10 mouse cellular contexts compared by ENCODE assay signal in genomic region chr2:148441421-148441820, GRCm38 (mm10). TPM values are rescaled to one million over a fixed set of nuclear protein-coding genes. Genes with fewer than 3 reads are reported as not detected.
DNase-seq lines count a peak whose midpoint lies in the region; ATAC-seq and TF ChIP-seq lines count a peak whose summit lies in the region.
"Had no signal": no experiment of that assay in that cellular context is flagged by ENCODE, and none has a peak within 500 bp of the region (broad histone marks: within the 10 kb centered on the region; RNA-seq: fewer than 3 reads in every experiment).

No protein-coding gene starts in this region.

- WGBS in forebrain, embryonic 10.5 days: 86% methylated on average over 10 of the region's 10 CpGs
- 87% methylated on average over 10 of the region's 10 CpGs for WGBS in forebrain, postnatal 0 days
- 79% methylated on average over 10 of the region's 10 CpGs for WGBS in kidney, postnatal 0 days
- 84% methylated on average over 10 of the region's 10 CpGs for WGBS in limb, embryonic 14.5 days

- no peak overlapping the region for H3K27ac ChIP-seq in forebrain, embryonic 10.5 days
- H3K27ac ChIP-seq in forebrain, postnatal 0 days (ENCODE audit: low read depth, low read length): no peak overlapping the region
- H3K27ac ChIP-seq in kidney, postnatal 0 days: peak overlapping the region; percentile 42; the same call in 1 of the 2 replicates
- peak overlapping the region; percentile 47; the same call in 1 of the 2 replicates for H3K27ac ChIP-seq in cortical plate, adult 2 months (ENCODE audit: insufficient read depth, low read length)
- no peak overlapping the region for H3K27ac ChIP-seq in limb, embryonic 14.5 days (replicated peaks; ENCODE audit: low read depth, low read length)

- H3K36me3 ChIP-seq in forebrain, embryonic 10.5 days (replicated peaks): no peaks in the 10 kb centered on the region
- H3K36me3 ChIP-seq in forebrain, postnatal 0 days (ENCODE audit: insufficient read depth): no peaks in the 10 kb centered on the region
- no peaks in the 10 kb centered on the region for H3K36me3 ChIP-seq in kidney, postnatal 0 days (ENCODE audit: insufficient read depth, low read length)
- no peaks in the 10 kb centered on the region for H3K36me3 ChIP-seq in limb, embryonic 14.5 days (ENCODE audit: control insufficient read depth, insufficient read depth, low read length)

- no peaks in the 10 kb centered on the region for H3K9me3 ChIP-seq in forebrain, embryonic 10.5 days
- H3K9me3 ChIP-seq in forebrain, postnatal 0 days (ENCODE audit: low read length): no peaks in the 10 kb centered on the region
- no peaks in the 10 kb centered on the region for H3K9me3 ChIP-seq in kidney, postnatal 0 days (replicated peaks; ENCODE audit: low read length)
- no peaks in the 10 kb centered on the region for H3K9me3 ChIP-seq in limb, embryonic 14.5 days (ENCODE audit: control insufficient read depth, low read length)

- TF ChIP-seq CTCF in forebrain, postnatal 0 days (IDR thresholded peaks at IDR 0.05; ENCODE audit: low read depth): no peak
- TF ChIP-seq CTCF in kidney, postnatal 0 days (IDR thresholded peaks at IDR 0.05; ENCODE audit: low read depth): no peak
- TF ChIP-seq CTCF in cortical plate, adult 2 months (IDR thresholded peaks at IDR 0.05; ENCODE audit: extremely low read depth, insufficient read depth, low read length): no peak

- H3K4me1 ChIP-seq in forebrain, embryonic 10.5 days: peaks cover 10% of the 10 kb centered on the region; the same call in 1 of the 2 replicates
- H3K4me1 ChIP-seq in forebrain, postnatal 0 days (ENCODE audit: insufficient read depth): no peaks in the 10 kb centered on the region
- H3K4me1 ChIP-seq in kidney, postnatal 0 days (replicated peaks; ENCODE audit: insufficient read depth, low read length): 0 out of 2 replicates have a peak, but pooled peaks cover 3% of the 10 kb centered on the region
- H3K4me1 ChIP-seq in cortical plate, adult 2 months (ENCODE audit: control insufficient read depth, insufficient read depth, low read length): no peaks in the 10 kb centered on the region
- no peaks in the 10 kb centered on the region for H3K4me1 ChIP-seq in limb, embryonic 14.5 days (ENCODE audit: control insufficient read depth, insufficient read depth, low read length)

- DNase-seq in forebrain, embryonic 10.5 days (ENCODE audit: extremely low spot score, low spot score): no peak
- no peak for DNase-seq in forebrain, postnatal 0 days
- no peak for DNase-seq in kidney, postnatal 0 days (ENCODE audit: low spot score)
- no peak for DNase-seq in kidney, postnatal 25 days
- DNase-seq in limb, embryonic 14.5 days (ENCODE audit: low spot score): no peak
- no peak for DNase-seq in frontal cortex, postnatal 10 days (ENCODE audit: low spot score in 2 of 2)
- DNase-seq in gastrocnemius, adult 8-10 months (ENCODE audit: low spot score in 2 of 2): no peak
- DNase-seq: adrenal gland, postnatal 14 days had no signal

- no peak for TF ChIP-seq POLR2A in cortical plate, adult 2 months (IDR thresholded peaks at IDR 0.05; ENCODE audit: extremely low read depth, insufficient read depth, low read length)
- TF ChIP-seq POLR2A in limb, embryonic 14.5 days (IDR thresholded peaks at IDR 0.05; ENCODE audit: borderline replicate concordance, extremely low read depth, insufficient read depth, insufficient read length): no peak

- H3K27me3 ChIP-seq in forebrain, embryonic 10.5 days (ENCODE audit: poor library complexity, severe bottlenecking): no peaks in the 10 kb centered on the region
- H3K27me3 ChIP-seq in forebrain, postnatal 0 days (ENCODE audit: insufficient read depth, low read length): no peaks in the 10 kb centered on the region
- no peaks in the 10 kb centered on the region for H3K27me3 ChIP-seq in kidney, postnatal 0 days (ENCODE audit: insufficient read depth, low read length)
- H3K27me3 ChIP-seq in limb, embryonic 14.5 days (ENCODE audit: control insufficient read depth, insufficient read depth, low read length): no peaks in the 10 kb centered on the region

- no peak for ATAC-seq in forebrain, postnatal 0 days
- ATAC-seq in kidney, postnatal 0 days (replicated peaks; ENCODE audit: low FRiP score, low read depth): no peak
- ATAC-seq in limb, embryonic 14.5 days (ENCODE audit: low FRiP score, low read depth): no peak

- no peak overlapping the region for H3K9ac ChIP-seq in forebrain, postnatal 0 days
- H3K9ac ChIP-seq in kidney, postnatal 0 days (ENCODE audit: low read depth, low read length): peak overlapping the region; percentile 36
- H3K9ac ChIP-seq in limb, embryonic 14.5 days (ENCODE audit: low read depth, low read length, severe bottlenecking): no peak overlapping the region

- H3K4me3 ChIP-seq in forebrain, embryonic 10.5 days: peak overlapping the region; percentile 23
- H3K4me3 ChIP-seq in forebrain, postnatal 0 days (ENCODE audit: low read depth, low read length): no peak overlapping the region
- H3K4me3 ChIP-seq in kidney, postnatal 0 days (replicated peaks; ENCODE audit: low read depth, low read length): peak overlapping the region; percentile 29
- H3K4me3 ChIP-seq in cortical plate, adult 2 months (ENCODE audit: insufficient read depth, low read length): no peak overlapping the region
- peak overlapping the region; percentile 14; the same call in 1 of the 2 replicates for H3K4me3 ChIP-seq in limb, embryonic 14.5 days (replicated peaks; ENCODE audit: low read length)

- H3K4me2 ChIP-seq in forebrain, postnatal 0 days (ENCODE audit: low read depth): no peak overlapping the region
- peak overlapping the region; percentile 31 for H3K4me2 ChIP-seq in kidney, postnatal 0 days (ENCODE audit: low read length)
- no peak overlapping the region for H3K4me2 ChIP-seq in limb, embryonic 14.5 days (replicated peaks; ENCODE audit: low read depth, low read length, severe bottlenecking)

RNA-seq across cellular contexts. Expression of gene Cd93, which starts 1.9 kb away (rescaled TPM):
- polyA plus RNA-seq in forebrain, embryonic 10.5 days (2016; fragmentation: Nextera tagmentation; extraction: Ambion mirVana): 5.0 and 5.1 TPM in 2 replicates
- 15.2 and 22.4 TPM in 2 replicates for total RNA-seq in forebrain, postnatal 0 days (2014; rRNA removed)
- 4.0 and 4.5 TPM in 2 replicates for polyA plus RNA-seq in forebrain, postnatal 0 days (2015; fragmentation: Nextera tagmentation; extraction: Ambion mirVana)
- polyA plus RNA-seq in kidney, postnatal 0 days (2015; fragmentation: Nextera tagmentation; extraction: Ambion mirVana): 17.0 and 17.5 TPM in 2 replicates
- 3.7 and 4.0 TPM in 2 replicates for polyA plus RNA-seq in cortical plate, adult 2 months (2012; rRNA removed)
- polyA plus RNA-seq in limb, embryonic 14.5 days (2012; rRNA removed): 11.6 and 11.9 TPM in 2 replicates
- 11.7 and 12.5 TPM in 2 replicates for polyA plus RNA-seq in limb, embryonic 14.5 days (2014; fragmentation: Nextera tagmentation; extraction: Ambion mirVana)
- 10 to 100 TPM in 1 of 4 experiments, 1 to 10 TPM in 3; 7.4 to 12.5 (median 8.8) TPM for total RNA-seq in gastrocnemius, adult 8-10 months (2022)

RNA-seq across cellular contexts. Expression of gene Thbd, which starts 33.4 kb away (rescaled TPM):
- 4.1 and 4.8 TPM in 2 replicates for polyA plus RNA-seq in forebrain, embryonic 10.5 days (2016; fragmentation: Nextera tagmentation; extraction: Ambion mirVana)
- total RNA-seq in forebrain, postnatal 0 days (2014; rRNA removed): 16.2 and 24.2 TPM in 2 replicates
- 9.6 and 11.1 TPM in 2 replicates for polyA plus RNA-seq in forebrain, postnatal 0 days (2015; fragmentation: Nextera tagmentation; extraction: Ambion mirVana)
- 14.7 and 14.8 TPM in 2 replicates for polyA plus RNA-seq in kidney, postnatal 0 days (2015; fragmentation: Nextera tagmentation; extraction: Ambion mirVana)
- 10.0 and 14.4 TPM in 2 replicates for polyA plus RNA-seq in cortical plate, adult 2 months (2012; rRNA removed)
- 15.1 and 17.3 TPM in 2 replicates for polyA plus RNA-seq in limb, embryonic 14.5 days (2012; rRNA removed)
- 19.7 and 20.2 TPM in 2 replicates for polyA plus RNA-seq in limb, embryonic 14.5 days (2014; fragmentation: Nextera tagmentation; extraction: Ambion mirVana)
- 10 to 100 TPM in 3 of 4 experiments, 1 to 10 TPM in 1; 9.0 to 14.9 (median 10.6) TPM for total RNA-seq in gastrocnemius, adult 8-10 months (2022)

RNA-seq across cellular contexts. Expression of gene Sstr4, which starts 46.3 kb away (rescaled TPM):
- 1.1 TPM in 2 replicates for polyA plus RNA-seq in forebrain, embryonic 10.5 days (2016; fragmentation: Nextera tagmentation; extraction: Ambion mirVana)
- 10.7 and 12.1 TPM in 2 replicates for total RNA-seq in forebrain, postnatal 0 days (2014; rRNA removed)
- 1.9 and 2.8 TPM in 2 replicates for polyA plus RNA-seq in forebrain, postnatal 0 days (2015; fragmentation: Nextera tagmentation; extraction: Ambion mirVana)
- polyA plus RNA-seq in kidney, postnatal 0 days (2015; fragmentation: Nextera tagmentation; extraction: Ambion mirVana): 0.16 and 0.19 TPM in 2 replicates
- 21.9 and 25.7 TPM in 2 replicates for polyA plus RNA-seq in cortical plate, adult 2 months (2012; rRNA removed)
- 2.8 and 5.4 TPM in 2 replicates for polyA plus RNA-seq in limb, embryonic 14.5 days (2012; rRNA removed)
- polyA plus RNA-seq in limb, embryonic 14.5 days (2014; fragmentation: Nextera tagmentation; extraction: Ambion mirVana): 4.0 and 4.8 TPM in 2 replicates
- under 1 TPM in 2 of 4 experiments, not detected in 2; 0.22 to 0.27 TPM for total RNA-seq in gastrocnemius, adult 8-10 months (2022)
- total RNA-seq: common myeloid progenitor, adult 5-6 weeks had no signal

Comparison
In these comparisons a context has a peak if more than half of its experiments do, and no peak if none do; other contexts are left out.
1. H3K4me3 ChIP-seq: peak in forebrain, embryonic 10.5 days (single experiment), kidney, postnatal 0 days (single experiment) and limb, embryonic 14.5 days (single experiment); none in forebrain, postnatal 0 days (single experiment) and cortical plate, adult 2 months (single experiment).
2. H3K27ac ChIP-seq: peak in kidney, postnatal 0 days (single experiment) and cortical plate, adult 2 months (single experiment); none in forebrain, embryonic 10.5 days (single experiment), forebrain, postnatal 0 days (single experiment) and limb, embryonic 14.5 days (single experiment).